Mouse (Mus musculus) embryonic fibroblast, embryonic 13.5 days (primary cell): ENCODE results near the gene Abraxas1.

ENCODE experiments used
- CTCF ChIP-seq: IDR thresholded peaks from 2 replicates; pipeline ENCODE4 v1.5.1; 2011; ENCODE audit warnings: mild to moderate bottlenecking, control low read depth, low read length, moderate library complexity, borderline replicate concordance; ENCODE audit not compliant: insufficient read depth
- POLR2A ChIP-seq: IDR thresholded peaks from 2 replicates; pipeline ENCODE4 v1.6.1; 2011; ENCODE audit warnings: low read depth, mild to moderate bottlenecking, control low read depth, low read length, moderate library complexity

DNA sequence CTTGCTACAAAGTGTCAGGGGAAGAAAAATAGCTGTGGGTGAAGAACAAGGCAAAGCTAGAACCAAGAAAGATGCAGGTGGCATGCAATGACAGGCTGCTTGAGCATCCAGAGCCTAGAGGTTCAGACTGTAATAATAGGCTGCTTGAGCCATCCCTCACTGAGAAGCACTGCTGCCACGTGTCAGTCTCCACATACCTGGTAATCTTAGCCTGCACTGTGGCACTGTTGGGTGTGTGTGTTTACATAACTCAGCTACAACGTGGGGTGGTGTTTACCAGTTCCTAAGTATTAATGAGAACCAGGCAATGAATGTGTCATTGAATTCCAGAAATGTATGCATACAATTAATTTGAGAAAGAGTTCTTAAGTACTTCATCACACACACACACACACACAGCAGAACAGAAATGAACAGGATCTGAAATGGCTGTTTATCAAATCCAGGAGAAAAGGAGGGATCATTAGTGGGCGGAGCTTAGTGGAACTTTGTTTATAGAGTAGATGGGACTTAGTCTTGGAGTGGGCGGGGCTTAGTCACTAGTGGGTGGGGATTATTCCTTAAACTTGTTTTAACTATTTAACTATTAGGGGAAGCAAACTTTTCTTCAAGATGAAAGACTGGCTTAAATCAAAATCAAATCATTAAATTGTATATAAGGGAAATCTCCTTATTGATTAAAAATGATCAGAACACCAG, 48.6 kb upstream of the Abraxas1 start:
- no peak for TF ChIP-seq CTCF
- TF ChIP-seq POLR2A, result no peak
